Mouse (Mus musculus) gastrocnemius, postnatal 10 days (tissue): ENCODE data around the gene Tbxa2r. TPM values are rescaled to one million over a fixed set of nuclear protein-coding genes. Genes with fewer than 3 reads are reported as not detected.

Experiments
- DNase-seq: peaks from one replicate; pipeline ENCODE4 v3.0.0; 2021; ENCODE audit warnings: mixed read lengths
- total RNA-seq, 2 experiments: library from RNA; stranded (reverse); gene quantifications; 2 replicates each; pipeline ENCODE4 v1.2.3; 2021

Gene Tbxa2r
- total RNA-seq, 2 experiments from 2014 or later: 2.3 to 3.8 TPM

DNA sequence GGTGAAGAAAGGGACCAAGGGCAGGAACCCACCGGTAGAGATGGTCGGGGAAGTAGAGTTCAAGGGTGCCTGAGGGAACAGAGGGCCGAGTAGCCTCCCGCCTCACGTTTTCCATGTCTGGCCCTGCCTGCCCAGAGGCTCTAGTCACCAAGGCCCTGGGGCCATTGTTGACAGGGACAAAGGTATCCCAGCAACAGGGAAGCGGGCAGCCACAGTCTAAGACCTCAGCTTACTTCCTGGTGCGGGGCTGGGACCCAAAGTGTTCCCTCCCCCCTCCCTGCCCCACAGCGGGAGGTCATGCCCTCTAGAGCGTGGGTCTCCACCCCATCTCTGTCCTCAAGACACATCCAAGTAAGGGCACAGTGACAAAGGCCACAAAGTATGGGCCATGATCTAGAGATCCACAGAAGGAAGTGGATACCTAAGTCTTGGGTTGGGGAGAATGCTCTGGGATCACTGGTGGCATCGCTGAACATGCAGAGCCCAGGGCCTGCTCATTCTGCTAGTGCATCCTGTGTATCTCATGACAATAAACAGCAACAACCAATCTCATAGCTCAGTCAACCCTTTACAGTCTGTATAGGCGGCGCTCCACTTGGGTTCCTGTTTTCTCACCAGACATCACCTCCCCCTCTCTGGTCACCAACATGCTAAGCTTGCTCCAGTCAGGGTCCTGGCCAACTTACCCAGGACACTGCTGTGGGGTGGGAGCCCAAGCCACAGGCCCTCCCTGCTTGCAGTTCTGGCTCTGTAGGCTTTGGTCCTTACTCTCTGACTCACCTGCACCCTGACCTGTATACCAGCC, 37.3 kb downstream of the Tbxa2r start, which contains the start of gene 4930404N11Rik:
Gene 4930404N11Rik, minus strand, starts transcription at position 145 of the 805 bp plus-strand sequence.
- DNase-seq: no peak

DNA sequence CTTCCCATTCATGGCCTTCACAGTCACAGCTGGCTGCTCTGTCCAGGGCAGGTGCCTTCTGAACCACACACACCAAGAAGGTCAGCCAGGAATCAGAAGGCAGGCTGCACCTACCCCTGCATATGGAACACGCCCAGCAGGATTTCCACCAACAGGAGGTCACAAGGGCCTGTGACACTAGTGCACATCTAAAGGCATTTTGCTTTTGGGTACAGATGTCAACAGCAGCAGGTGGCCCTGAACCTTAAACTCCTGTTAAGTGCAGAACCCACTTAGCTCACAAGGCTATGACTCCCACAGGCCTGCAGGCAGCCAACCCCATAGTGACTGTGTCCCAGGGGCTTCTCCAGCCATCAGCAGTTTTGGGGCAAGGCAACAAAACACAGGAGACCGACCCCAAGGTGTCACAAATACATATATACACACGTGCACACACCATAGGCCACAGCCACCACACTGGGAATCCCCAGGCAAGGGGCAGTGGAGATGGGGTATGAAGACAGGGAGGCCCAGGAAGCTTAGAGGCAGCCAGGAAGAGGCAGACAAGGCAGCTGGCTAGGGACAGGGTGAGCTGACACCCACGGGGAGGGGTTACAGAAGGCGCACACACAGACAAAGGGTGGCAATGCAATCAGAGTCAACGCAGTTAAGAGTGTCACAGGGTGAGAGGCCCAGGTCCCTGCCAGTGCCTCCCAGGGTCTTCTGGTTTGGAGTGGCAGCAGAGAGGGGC, 38.1 kb downstream of the Tbxa2r start:
- DNase-seq: no peak

DNA sequence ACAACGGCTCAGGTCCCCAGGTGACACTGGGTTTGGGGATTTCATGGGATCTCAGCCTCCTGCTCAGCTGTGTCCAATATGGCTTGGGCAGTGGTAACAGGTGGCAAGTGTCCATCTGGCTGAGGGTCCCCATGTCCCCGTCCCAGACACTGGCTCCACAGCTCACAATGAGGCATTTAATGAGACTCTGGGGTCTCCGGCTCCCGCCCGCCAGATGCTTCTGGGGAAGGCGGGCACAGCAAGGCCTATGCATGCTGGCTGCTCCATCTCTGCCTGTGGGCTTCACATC, 38.6 kb downstream of the Tbxa2r start:
- no peak for DNase-seq

DNA sequence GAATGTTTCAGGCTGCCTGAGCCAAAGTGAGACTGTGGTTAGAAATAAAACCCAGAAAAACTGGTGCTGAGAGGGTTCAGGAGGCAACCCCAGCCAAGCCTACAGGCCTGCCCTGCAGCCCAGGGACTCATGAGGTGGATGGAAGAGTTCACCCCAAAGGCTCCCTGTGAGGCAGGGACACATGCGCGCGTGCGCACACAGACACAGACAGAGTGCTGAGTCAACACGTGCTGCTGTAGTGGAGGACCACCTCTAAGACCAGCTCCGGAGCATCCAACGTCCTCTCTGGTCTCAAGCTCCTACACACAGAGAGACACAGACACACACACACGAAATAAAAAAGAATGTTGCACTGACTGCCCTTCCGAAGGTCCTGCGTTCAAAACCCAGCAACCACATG, 46.8 kb downstream of the Tbxa2r start:
- DNase-seq: no peak

DNA sequence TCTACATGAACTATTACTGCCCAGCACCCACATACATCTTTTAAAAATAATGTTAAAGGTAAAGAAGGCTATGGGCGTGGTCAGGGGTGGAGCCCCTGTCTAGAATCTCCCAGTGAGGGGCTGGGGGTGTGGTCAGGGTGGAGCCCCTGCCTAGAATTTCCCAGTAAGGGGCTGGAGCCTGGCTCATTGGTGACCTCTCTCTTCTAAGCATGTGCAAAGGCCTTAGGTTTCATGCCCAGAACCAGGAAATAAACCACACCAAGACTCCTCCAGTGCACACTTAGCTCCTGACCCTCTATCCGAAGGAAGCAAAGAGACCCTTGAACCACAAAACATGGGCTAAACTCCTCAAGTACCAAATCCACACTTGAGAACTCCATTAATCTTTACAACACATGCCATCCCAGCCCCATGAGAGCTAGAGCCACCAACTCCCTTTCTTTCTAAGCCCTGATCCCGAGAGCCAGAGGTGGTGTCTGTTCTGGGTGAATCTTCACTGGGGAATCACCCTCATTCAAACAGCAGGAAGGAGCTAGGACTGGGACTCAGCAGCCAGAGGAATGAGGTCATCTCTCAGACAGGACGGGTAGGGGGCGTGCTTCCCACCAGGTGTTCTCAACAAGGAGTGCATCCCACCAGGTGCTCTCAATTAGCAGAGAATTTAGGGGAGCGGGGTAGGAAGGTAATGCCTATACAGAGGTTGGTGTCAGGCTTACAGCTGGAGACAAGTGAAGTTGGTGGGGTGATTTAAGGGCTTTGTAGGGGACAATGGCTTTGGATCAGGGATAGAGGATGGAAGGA, 48.2 kb downstream of the Tbxa2r start:
- no peak for DNase-seq

DNA sequence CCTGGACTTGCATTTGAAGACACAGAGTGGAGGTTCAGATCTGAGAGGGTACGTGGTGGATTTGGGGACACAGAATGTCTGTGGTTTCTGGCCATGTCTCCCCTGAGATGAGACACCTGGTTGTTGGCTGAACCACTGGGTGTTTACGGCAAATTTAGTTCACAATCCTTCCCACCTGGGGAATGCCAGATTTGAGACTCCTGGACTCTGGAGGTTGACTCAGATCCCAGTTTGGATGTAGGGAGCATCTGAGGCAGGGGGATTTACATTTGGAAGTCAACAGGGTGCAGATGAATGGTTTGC, 48.8 kb downstream of the Tbxa2r start:
- DNase-seq: no peak

DNA sequence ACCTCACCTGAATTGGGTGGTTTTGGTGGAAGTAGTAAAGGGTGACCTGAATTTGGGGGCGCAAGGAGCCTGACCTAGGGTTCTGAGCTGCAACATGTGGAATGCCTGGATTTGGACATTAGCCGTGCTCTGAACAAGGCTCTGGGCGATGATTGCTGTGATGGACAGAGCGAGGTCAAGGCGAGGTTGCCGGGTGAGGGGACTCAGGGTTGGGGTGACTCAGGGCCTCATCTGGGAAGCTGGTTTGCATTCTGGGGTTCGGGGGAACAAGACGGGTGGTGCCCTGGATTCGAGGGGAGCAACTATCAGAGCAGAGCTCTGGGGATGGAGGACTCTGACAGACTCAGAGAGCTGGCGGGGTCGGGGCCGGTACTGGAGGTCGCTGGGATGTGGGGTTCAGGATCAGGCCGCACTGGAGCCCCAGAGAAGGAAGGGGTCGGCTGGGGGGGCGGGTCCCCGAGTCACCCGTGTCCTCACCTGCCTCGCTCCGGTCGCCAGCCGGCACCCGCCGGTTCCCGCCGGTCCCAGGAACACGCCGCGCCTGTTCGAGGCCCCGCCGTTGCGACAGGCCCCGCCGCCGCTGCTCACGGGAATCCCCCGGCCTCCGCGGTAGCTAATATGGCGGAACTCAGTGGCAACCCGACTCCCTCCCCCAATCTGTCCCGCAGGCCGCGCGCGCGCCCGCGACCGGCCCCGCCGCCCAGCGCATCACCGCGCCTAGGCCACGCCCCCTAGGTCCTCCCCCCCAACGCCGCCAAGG, 49.4 kb downstream of the Tbxa2r start, which contains the start of gene Fzr1:
Gene Fzr1, minus strand, starts transcription at position 724 of the 760 bp plus-strand sequence.
- no peak for DNase-seq

DNA sequence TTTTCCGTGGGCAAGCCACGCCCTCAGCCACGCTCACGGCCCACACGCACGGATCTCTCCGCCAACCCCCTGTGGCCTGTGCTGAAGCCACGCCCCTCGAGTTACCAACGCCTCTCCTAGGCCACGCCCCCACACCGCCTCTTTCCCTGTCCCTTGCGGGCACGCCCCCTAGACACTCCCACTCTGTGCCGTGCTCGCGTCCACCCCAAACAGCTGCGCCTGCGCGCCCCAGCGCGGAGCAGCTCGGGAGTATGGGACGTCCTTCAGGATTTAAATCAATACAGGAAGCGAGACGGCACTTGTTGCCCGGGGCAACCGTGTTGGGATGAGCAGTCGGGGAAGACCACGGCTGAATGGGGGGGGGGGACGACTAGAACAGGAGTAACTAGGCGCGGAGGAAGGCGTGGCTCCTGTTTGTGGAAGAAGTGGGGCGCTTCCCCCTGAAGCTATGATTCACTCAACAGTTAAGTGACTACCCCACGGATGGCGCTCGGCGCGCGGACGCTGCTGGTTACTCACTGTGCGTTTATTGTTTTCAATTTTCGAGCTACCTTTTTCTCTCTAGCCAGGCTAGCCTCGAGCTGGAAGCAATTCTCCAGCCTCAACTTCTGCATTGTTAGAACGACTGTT, 50.1 kb downstream of the Tbxa2r start:
- DNase-seq: peak; percentile 100

DNA sequence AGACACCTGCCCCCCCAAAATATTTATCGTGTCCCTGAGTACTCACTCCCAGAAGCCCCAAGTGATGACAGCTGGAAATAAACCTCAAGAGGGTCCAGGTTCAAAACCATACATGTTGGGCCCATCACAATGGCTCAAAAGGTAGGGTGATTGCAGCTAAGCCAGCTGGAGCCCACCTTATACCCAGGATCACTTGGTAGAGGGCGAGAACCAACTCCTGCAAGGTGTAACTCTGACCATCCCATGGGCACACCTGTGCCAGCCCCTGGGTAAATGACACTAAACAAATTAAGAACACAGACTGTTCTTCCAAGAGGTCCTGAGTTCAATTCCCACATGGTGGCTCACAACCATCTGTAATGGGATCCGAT, 50.6 kb downstream of the Tbxa2r start:
- no peak for DNase-seq

DNA sequence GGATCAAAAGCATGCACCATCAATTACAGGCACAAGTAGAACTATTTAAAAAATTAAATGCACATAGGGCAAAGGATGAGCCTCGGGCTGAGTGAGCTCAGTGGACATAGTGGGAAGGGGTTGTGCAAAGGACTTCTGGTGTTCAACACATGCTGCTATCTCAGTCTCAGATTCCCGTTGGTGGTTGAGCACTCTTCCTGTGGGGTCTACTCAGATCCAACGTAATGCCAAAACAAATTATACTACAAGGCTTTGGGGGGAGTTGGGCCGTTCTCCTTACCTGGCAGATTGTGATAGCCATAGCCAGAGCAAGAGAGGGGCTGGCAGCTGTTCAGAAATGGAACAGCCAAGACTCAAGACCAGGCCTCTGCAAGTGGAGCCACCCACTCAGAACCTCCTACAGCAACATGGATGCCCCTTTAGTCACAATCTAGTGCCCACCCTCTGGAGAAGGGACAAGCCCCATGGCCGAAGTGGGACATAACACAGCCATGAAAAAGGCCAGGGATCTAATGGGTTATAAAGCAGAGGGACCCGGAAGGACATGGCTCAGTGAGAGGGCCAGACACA, 51.4 kb downstream of the Tbxa2r start:
- no peak for DNase-seq

DNA sequence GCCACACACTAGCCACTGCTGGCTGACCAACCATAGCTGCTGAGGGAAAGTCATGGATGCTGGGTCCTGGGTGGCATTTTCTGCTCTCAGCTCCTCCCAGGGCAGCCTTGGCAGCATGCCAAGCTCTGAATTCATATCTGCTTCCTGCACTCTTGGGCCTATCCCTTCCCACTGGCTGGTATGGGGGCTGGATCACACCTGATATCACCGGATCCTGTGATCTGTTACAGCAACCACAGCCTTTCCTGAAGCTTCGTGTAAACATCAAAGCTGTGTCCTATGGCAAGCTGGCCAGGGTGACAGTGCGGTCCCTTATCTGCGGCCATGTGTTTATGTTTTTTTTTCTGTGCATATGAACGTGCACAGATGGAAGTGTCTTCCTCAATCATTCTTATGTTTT, 53.5 kb downstream of the Tbxa2r start:
- no peak for DNase-seq

DNA sequence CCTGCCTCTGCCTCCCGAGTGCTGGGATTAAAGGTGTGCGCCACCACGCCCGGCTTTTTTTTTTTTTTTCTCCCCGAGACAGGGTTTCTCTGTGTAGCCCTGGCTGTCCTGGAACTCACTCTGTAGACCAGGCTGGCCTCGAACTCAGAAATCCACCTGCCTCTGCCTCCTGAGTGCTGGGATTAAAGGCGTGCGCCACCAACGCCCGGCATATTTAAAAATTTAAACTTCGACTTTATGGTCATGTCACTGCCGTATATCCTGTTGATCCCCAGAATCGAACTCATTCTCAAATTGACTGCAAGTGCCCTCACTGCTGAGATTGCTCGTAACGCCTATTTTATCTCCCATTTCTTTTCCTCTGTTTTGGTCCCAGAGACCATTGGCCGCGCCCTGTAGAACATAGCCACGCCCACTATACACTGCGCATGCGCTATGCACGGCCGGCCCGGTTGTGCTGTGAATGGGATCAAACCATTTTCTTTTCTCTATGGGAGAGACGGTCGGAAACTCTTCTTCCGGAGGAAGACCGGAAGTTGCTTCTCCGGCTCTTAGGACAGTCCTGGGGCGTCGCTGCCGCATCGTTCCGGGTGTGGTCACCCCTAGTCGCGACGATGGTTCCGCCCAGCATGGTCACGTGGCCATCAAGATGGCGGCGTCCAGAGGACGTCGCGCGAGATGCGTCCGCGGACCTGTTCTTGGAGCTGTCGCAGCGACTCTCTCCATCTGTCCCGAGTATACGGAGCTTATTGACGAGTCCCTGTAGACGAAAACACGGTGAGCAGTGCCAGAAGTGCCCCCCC, 55.5 kb downstream of the Tbxa2r start, which contains the start of the genes Dohh and Gm48551:
Gene Dohh, plus strand, starts transcription at position 627 of the 803 bp plus-strand sequence.
Gene Gm48551, plus strand, starts transcription at position 665 of the 803 bp plus-strand sequence.
- DNase-seq: peak; percentile 100

DNA sequence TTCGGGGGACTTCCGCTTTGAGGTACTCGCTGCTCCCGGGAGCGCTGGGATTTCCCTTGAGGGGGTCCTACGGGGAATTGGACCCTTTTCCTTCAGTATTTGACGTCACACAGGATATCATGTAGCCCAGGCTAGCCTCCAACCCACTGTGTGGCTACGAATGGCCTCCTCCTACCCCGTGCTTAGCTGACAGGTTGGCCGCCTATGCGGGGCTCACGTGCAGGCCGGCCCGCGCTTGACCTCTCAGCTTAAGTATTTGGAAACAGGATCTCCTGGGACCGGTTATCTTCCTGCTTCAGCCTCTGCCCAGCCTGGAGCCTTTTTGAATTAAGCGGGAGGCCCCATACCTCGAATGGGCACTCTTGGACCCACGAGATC, 56.1 kb downstream of the Tbxa2r start:
- no peak for DNase-seq

Other genes starting within 250 kb of the Tbxa2r start
- gene Creb3l3, start 229.9 kb upstream of the Tbxa2r start, total RNA-seq: 1 to 10 TPM in 1 of 2 experiments, under 1 TPM in 1; 0.87 to 2.1 TPM
- 100 to 1,000 TPM; 170 to 177 TPM for gene Map2k2, start 222.8 kb upstream of the Tbxa2r start, total RNA-seq
- gene Zbtb7a, start 193.5 kb upstream of the Tbxa2r start, total RNA-seq: 10 to 100 TPM; 29.2 to 35.9 TPM
- gene Pias4, start 160.8 kb upstream of the Tbxa2r start, total RNA-seq: 10 to 100 TPM; 10.7 to 13.8 TPM
- gene Eef2, start 152.1 kb upstream of the Tbxa2r start, total RNA-seq: 1,000 to 10,000 TPM in 1 of 2 experiments, 100 to 1,000 TPM in 1; 974 to 1,018 TPM
- 10 to 100 TPM; 29.8 to 30.4 TPM for gene Dapk3, start 145.7 kb upstream of the Tbxa2r start, total RNA-seq
- not detected for gene 4930442H23Rik, start 144.9 kb upstream of the Tbxa2r start, total RNA-seq
- gene Nmrk2, start 126.7 kb upstream of the Tbxa2r start, total RNA-seq: 1 to 10 TPM; 1.7 to 1.8 TPM
- under 1 TPM; 0.40 to 0.43 TPM for gene Atcay, start 97.9 kb upstream of the Tbxa2r start, total RNA-seq
- 1 to 10 TPM; 2.1 to 3.5 TPM for gene Zfr2, start 95.6 kb upstream of the Tbxa2r start, total RNA-seq
- 1 to 10 TPM in 1 of 2 experiments, under 1 TPM in 1; 0.70 to 1.3 TPM for gene Matk, start 75.8 kb upstream of the Tbxa2r start, total RNA-seq
- gene Mrpl54, start 61.8 kb upstream of the Tbxa2r start, total RNA-seq: 100 to 1,000 TPM in 1 of 2 experiments, 10 to 100 TPM in 1; 93.7 to 108 TPM
- gene Apba3, start 61.8 kb upstream of the Tbxa2r start, total RNA-seq: 10 to 100 TPM; 61.6 to 63.5 TPM
- under 1 TPM; 0.14 to 0.36 TPM for gene Tjp3, start 37.1 kb upstream of the Tbxa2r start, total RNA-seq
- 10 to 100 TPM; 24.0 to 30.8 TPM for gene Pip5k1c, start 35.8 kb upstream of the Tbxa2r start, total RNA-seq
- 10 to 100 TPM; 11.0 to 14.5 TPM for gene Cactin, start 7.6 kb upstream of the Tbxa2r start, total RNA-seq
- gene Gipc3, start 14.5 kb downstream of the Tbxa2r start, total RNA-seq: 1 to 10 TPM in 1 of 2 experiments, under 1 TPM in 1; 0.96 to 1.3 TPM
- 10 to 100 TPM; 26.8 to 41.9 TPM for gene Hmg20b, start 21.7 kb downstream of the Tbxa2r start, total RNA-seq
- gene Mfsd12, start 28.8 kb downstream of the Tbxa2r start, total RNA-seq: 1 to 10 TPM; 4.5 to 7.5 TPM
- gene 4930404N11Rik, start 37.1 kb downstream of the Tbxa2r start, total RNA-seq: 1 to 10 TPM in 1 of 2 experiments, under 1 TPM in 1; 0.85 to 1.4 TPM
- 10 to 100 TPM; 17.6 to 24.1 TPM for gene Fzr1, start 49.8 kb downstream of the Tbxa2r start, total RNA-seq
- gene Dohh, start 55.7 kb downstream of the Tbxa2r start, total RNA-seq: 10 to 100 TPM; 40.3 to 46.7 TPM
- under 1 TPM; 0.40 to 0.45 TPM for gene Gm48551, start 55.7 kb downstream of the Tbxa2r start, total RNA-seq
- gene Gm48552, start 60.3 kb downstream of the Tbxa2r start, total RNA-seq: 1 to 10 TPM in 1 of 2 experiments, under 1 TPM in 1; 0.33 to 2.0 TPM
- under 1 TPM in 1 of 2 experiments, not detected in 1; 0.65 TPM for gene Smim24, start 64.3 kb downstream of the Tbxa2r start, total RNA-seq
- gene Nfic, start 126.9 kb downstream of the Tbxa2r start, total RNA-seq: 100 to 1,000 TPM; 329 to 332 TPM
- gene Celf5, start 154.0 kb downstream of the Tbxa2r start, total RNA-seq: under 1 TPM; 0.38 to 0.99 TPM
- gene Ncln, start 167.7 kb downstream of the Tbxa2r start, total RNA-seq: 10 to 100 TPM; 45.9 to 48.2 TPM
- gene S1pr4, start 171.4 kb downstream of the Tbxa2r start, total RNA-seq: under 1 TPM; 0.56 to 0.61 TPM
- gene Gna15, start 195.5 kb downstream of the Tbxa2r start, total RNA-seq: under 1 TPM; 0.47 to 0.77 TPM
- gene Gna11, start 216.5 kb downstream of the Tbxa2r start, total RNA-seq: 10 to 100 TPM; 40.6 to 44.8 TPM
- 100 to 1,000 TPM; 614 to 667 TPM for gene Aes, start 230.8 kb downstream of the Tbxa2r start, total RNA-seq
- 1 to 10 TPM; 4.4 to 9.4 TPM for gene Tle2, start 245.8 kb downstream of the Tbxa2r start, total RNA-seq